Mouse (Mus musculus) heart, embryonic 13.5 days (tissue): ENCODE measurements around the gene Tspan17. TPM values are rescaled to one million over a fixed set of nuclear protein-coding genes. Genes with fewer than 3 reads are reported as not detected.

ENCODE experiments used
- ATAC-seq: fragments of 200-750 bp; cut with Nextera tagmentation; 2 replicates; pipeline ENCODE4 v1.8.0; 2017; ENCODE audit warnings: moderate TSS enrichment; ENCODE audit not compliant: insufficient number of reproducible peaks, low FRiP score, low TSS enrichment; ENCODE audit errors: extremely low read depth
- H3K27ac ChIP-seq: fragments of 300-500 bp; sonication (generic); replicated peaks from 2 replicates; pipeline ENCODE4 v1.5.1; 2015; ENCODE audit warnings: moderate library complexity, mild to moderate bottlenecking, inconsistent platforms
- H3K27me3 ChIP-seq: fragments of 300-500 bp; sonication (generic); replicated peaks from 2 replicates; pipeline ENCODE4 v1.6.1; 2015; ENCODE audit warnings: mild to moderate bottlenecking, inconsistent platforms
- H3K36me3 ChIP-seq: fragments of 300-500 bp; sonication (generic); 2 replicates; pipeline ENCODE4 v1.6.1; 2015; ENCODE audit warnings: mild to moderate bottlenecking, inconsistent platforms
- H3K4me1 ChIP-seq: fragments of 300-500 bp; sonication (generic); 2 replicates; pipeline ENCODE4 v1.6.1; 2015; ENCODE audit warnings: inconsistent platforms
- H3K4me2 ChIP-seq: fragments of 300-500 bp; sonication (generic); 2 replicates; pipeline ENCODE4 v1.6.1; 2015; ENCODE audit warnings: inconsistent platforms, mild to moderate bottlenecking, moderate library complexity
- H3K4me3 ChIP-seq: fragments of 300-500 bp; sonication (generic); 2 replicates; pipeline ENCODE4 v1.5.1; 2015; ENCODE audit warnings: moderate library complexity, mild to moderate bottlenecking, inconsistent platforms
- H3K9ac ChIP-seq: fragments of 300-500 bp; sonication (generic); 2 replicates; pipeline ENCODE4 v1.6.1; 2015; ENCODE audit warnings: inconsistent platforms, mild to moderate bottlenecking, moderate library complexity
- H3K9me3 ChIP-seq: fragments of 300-500 bp; sonication (generic); 2 replicates; pipeline ENCODE4 v1.6.1; 2016; ENCODE audit warnings: inconsistent platforms
- WGBS: fragments of 180-500 bp; shearing (Covaris S2); methylation state at CpG from one replicate; pipeline ENCODE4 v1.1.7; 2015; ENCODE audit warnings: mixed read lengths; 5-methylcytosine and 5-hydroxymethylcytosine counted together
- polyA plus RNA-seq: library from polyadenylated mRNA; unstranded; fragments of >200 nt; fragmentation: Nextera tagmentation; extraction: Ambion mirVana; gene quantifications from 2 replicates; pipeline ENCODE4 v1.2.1, GENCODE M21; 2015

The Tspan17 gene
- polyA plus RNA-seq, 1 experiment from 2014 or later = 5.3 TPM

DNA sequence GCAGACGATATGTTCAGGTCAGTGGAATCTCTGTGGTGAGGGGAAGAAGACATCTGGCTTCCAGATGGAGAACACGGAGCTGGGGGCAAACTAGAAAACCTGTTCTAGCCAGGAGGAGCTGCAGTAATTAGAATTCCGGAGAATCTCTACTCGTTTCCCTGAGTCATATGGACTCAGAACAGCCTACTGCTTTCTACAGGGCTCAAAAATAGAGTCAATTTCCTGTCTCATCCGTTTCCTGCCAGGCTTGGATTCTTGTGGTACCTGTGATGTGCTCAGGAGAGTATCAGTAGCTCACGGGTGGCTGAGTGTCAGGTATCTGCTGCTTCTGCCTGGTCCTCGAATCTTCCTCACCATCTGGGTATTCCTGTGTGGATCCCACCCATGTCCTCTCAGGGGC is 22.3 kb downstream of the Tspan17 start:
- Histone ChIP-seq H3K27ac (no peak overlapping the region), H3K4me1 (no peaks in the 10 kb centered on the region), H3K36me3 (no peaks in the 10 kb centered on the region), H3K27me3 (peaks cover 29% of the 10 kb centered on the region), H3K4me3 (no peak overlapping the region), H3K9me3 (no peaks in the 10 kb centered on the region), H3K4me2 (no peak overlapping the region), H3K9ac (no peak overlapping the region)
- WGBS = 56% methylated on average over 7 of the region's 7 CpGs
- no peak for ATAC-seq

DNA sequence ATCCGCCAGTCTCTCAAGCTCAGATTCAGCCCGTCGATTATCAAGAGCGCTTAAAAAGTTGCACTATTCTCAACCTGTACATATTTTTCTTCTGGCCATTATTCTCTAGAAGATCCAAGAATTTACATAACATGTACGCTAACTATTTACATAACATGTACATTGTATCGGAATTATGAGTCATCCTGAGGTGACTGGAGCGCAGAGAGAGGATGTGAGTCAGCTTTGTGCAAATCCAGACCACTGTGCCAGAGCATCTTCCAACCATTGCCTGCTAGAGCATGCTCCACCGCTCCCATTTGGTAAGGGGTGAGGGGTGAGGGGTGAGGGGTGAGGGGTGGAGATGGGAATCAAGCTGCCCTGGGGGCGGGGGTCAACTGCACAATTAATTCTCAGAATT is 24.2 kb downstream of the Tspan17 start:
- WGBS = 76% methylated on average over 9 of the region's 9 CpGs

GRCm38 (mm10) chr13:54818399-54819254 is 29.4 kb downstream of the Tspan17 start:
- H3K4me3 ChIP-seq = no peak overlapping the region
- H3K36me3 ChIP-seq = no peaks in the 10 kb centered on the region
- H3K4me2 ChIP-seq = peak overlapping the region; percentile 18
- H3K9me3 ChIP-seq = no peaks in the 10 kb centered on the region
- 27% methylated on average over 17 of the region's 17 CpGs for WGBS
- no peak overlapping the region for H3K9ac ChIP-seq
- no peak for ATAC-seq
- H3K27me3 ChIP-seq = peaks cover 11% of the 10 kb centered on the region; the same call in 1 of the 2 replicates
- H3K4me1 ChIP-seq = no peaks in the 10 kb centered on the region
- no peak overlapping the region for H3K27ac ChIP-seq

More for the DNA sequence above, 24.2 kb downstream of the Tspan17 start:
- Histone ChIP-seq H3K4me3 (no peak overlapping the region), H3K27me3 (peaks cover 10% of the 10 kb centered on the region), H3K36me3 (no peaks in the 10 kb centered on the region), H3K9me3 (no peaks in the 10 kb centered on the region), H3K4me2 (no peak overlapping the region), H3K4me1 (no peaks in the 10 kb centered on the region), H3K9ac (no peak overlapping the region), H3K27ac (no peak overlapping the region)
- no peak for ATAC-seq

DNA sequence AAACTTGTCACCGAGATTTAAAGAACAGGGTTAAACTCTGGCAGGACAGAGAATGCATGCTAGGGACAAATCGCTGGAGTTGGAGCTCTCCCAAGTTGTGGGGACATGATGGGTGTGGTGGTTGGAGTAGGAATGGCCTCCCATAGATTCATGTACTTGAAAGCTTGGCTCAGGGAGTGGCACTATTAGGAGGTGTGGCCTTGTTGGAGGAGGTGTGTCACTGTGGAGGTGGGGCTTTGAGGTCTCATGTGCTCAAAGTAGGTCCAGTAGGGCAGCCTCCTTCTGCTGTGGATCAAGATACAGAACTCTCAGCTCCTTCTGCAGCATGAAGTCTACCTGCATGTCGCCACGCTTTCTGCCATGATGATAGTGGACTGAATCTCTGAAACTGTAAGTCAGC is 31.9 kb downstream of the Tspan17 start:
- WGBS = 72% methylated on average over 4 of the region's 4 CpGs
- no peaks in the 10 kb centered on the region for H3K36me3 ChIP-seq

DNA sequence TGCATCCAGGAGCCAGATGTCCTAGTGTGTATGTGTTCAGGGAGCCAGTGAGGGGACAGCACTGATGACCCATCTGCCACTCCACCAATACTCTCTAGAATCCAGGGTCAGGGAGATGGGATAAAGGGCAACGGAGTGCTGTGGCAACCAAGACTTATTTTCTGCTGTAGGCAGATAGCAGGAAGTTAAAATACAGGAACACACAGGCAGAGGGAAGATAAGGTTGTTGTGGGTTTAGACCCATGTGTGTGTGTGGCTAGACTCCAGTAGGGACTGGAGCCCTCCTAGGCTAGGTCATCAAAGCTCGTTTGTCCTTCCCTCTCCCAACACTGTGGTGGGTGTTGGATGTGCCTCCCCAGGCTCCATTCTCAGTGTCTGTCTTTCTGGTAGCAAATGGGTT is 32.8 kb downstream of the Tspan17 start:
- Histone ChIP-seq H3K4me1 (peaks cover 11% of the 10 kb centered on the region), H3K9ac (no peak overlapping the region), H3K4me2 (no peak overlapping the region), H3K36me3 (no peaks in the 10 kb centered on the region), H3K4me3 (no peak overlapping the region), H3K27ac (no peak overlapping the region), H3K9me3 (no peaks in the 10 kb centered on the region), H3K27me3 (peaks cover 21% of the 10 kb centered on the region)
- WGBS = 46% methylated on average over 2 of the region's 2 CpGs
- no peak for ATAC-seq

More for the DNA sequence above, 31.9 kb downstream of the Tspan17 start:
- Histone ChIP-seq H3K4me1 (peaks cover 11% of the 10 kb centered on the region), H3K9me3 (no peaks in the 10 kb centered on the region), H3K4me3 (no peak overlapping the region), H3K4me2 (no peak overlapping the region), H3K27me3 (peaks cover 21% of the 10 kb centered on the region), H3K27ac (no peak overlapping the region), H3K9ac (no peak overlapping the region)
- no peak for ATAC-seq

GRCm38 (mm10) chr13:54824111-54824931 is 35.1 kb downstream of the Tspan17 start:
- 14% methylated on average over 25 of the region's 25 CpGs for WGBS
- no peaks in the 10 kb centered on the region for H3K9me3 ChIP-seq
- H3K36me3 ChIP-seq = no peaks in the 10 kb centered on the region
- peak overlapping the region; percentile 24 for H3K4me3 ChIP-seq
- H3K27ac ChIP-seq = no peak overlapping the region
- H3K4me2 ChIP-seq = peak overlapping the region; percentile 60
- peaks cover 12% of the 10 kb centered on the region for H3K4me1 ChIP-seq
- peaks cover 22% of the 10 kb centered on the region for H3K27me3 ChIP-seq
- H3K9ac ChIP-seq = no peak overlapping the region
- no peak for ATAC-seq

DNA sequence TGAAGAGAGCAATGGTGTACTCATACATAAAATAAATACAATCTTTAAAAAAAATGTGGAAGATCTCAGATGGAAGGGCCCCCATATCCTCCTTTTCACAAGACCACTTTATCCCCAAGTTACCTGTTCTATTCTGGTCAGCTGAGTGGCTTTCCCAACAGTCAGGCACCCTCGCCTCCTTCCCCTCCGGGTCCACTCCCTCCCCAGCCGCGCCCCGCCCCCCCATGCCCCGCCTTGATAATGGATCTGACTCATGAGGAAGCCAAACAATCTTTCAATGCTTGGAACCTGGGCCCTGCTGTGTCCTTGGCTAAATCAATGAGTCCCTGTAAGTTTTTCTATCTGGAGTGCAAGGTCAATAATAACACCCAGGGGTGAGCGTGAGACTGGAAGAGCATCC is 38.8 kb downstream of the Tspan17 start:
- H3K9me3 ChIP-seq = no peaks in the 10 kb centered on the region

DNA sequence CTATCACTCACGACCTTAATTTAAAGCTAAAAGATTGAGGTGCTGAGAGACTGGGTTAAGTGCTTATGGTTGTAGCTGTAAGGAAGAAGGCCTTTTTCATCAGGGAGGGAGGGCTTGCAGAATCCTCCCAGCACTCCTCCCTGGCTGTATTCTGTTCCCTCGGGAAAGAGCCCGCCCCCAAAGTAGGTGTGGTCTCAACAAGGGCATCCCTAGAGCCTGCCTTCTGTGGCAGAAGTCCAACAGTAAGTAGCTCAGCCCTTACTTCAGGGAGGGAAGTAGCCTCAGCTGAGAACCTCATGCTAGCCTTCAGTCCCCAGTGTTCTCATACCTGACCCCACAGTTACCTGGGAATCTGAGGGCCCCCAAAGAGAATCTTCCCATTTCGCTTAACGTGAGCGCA is 39.3 kb downstream of the Tspan17 start:
- Histone ChIP-seq H3K4me2 (no peak overlapping the region), H3K27ac (no peak overlapping the region), H3K36me3 (no peaks in the 10 kb centered on the region), H3K4me1 (peaks cover 15% of the 10 kb centered on the region), H3K4me3 (no peak overlapping the region), H3K9ac (no peak overlapping the region), H3K27me3 (peaks cover 27% of the 10 kb centered on the region), H3K9me3 (no peaks in the 10 kb centered on the region)
- WGBS = 54% methylated on average over 6 of the region's 6 CpGs
- ATAC-seq = no peak

More for the DNA sequence above, 38.8 kb downstream of the Tspan17 start:
- H3K4me1 ChIP-seq = peaks cover 15% of the 10 kb centered on the region
- H3K27ac ChIP-seq = no peak overlapping the region
- peaks cover 28% of the 10 kb centered on the region for H3K27me3 ChIP-seq
- no peak overlapping the region for H3K4me2 ChIP-seq
- no peak overlapping the region for H3K4me3 ChIP-seq
- no peaks in the 10 kb centered on the region for H3K36me3 ChIP-seq
- H3K9ac ChIP-seq = no peak overlapping the region
- no peak for ATAC-seq
- 38% methylated on average over 7 of the region's 7 CpGs for WGBS

DNA sequence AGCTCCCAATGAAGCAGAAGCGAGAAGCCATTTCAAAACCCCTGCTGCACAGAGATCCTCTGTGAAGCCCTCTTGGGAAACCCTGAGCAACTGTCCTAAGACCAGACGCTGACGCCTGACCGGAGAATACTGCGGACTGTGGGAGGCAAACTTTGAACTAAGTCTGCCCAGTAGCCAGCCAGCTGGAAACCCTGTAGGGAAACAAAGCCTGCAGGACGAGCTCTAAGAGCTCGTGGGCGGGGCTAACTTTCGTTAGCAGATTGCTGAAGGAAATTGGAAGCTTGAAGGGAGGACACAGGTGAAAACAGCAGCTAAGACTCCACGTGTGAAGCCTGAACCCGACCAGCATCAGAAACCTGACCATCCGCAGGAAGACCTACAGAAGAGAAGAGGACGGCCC is 40.3 kb downstream of the Tspan17 start:
- Histone ChIP-seq H3K9ac (no peak overlapping the region), H3K9me3 (no peaks in the 10 kb centered on the region), H3K27ac (no peak overlapping the region), H3K4me3 (no peak overlapping the region), H3K36me3 (no peaks in the 10 kb centered on the region), H3K4me2 (peak overlapping the region; percentile 36), H3K27me3 (peaks cover 20% of the 10 kb centered on the region), H3K4me1 (peaks cover 10% of the 10 kb centered on the region)
- no peak for ATAC-seq
- 2% methylated on average over 13 of the region's 13 CpGs for WGBS

GRCm38 (mm10) chr13:54836351-54837030 is 47.3 kb downstream of the Tspan17 start:
- H3K4me2 ChIP-seq = no peak overlapping the region
- H3K4me1 ChIP-seq = no peaks in the 10 kb centered on the region
- no peak overlapping the region for H3K4me3 ChIP-seq
- ATAC-seq = no peak
- no peak overlapping the region for H3K9ac ChIP-seq
- H3K9me3 ChIP-seq = peaks cover 1% of the 10 kb centered on the region; the same call in 1 of the 2 replicates
- peaks cover 26% of the 10 kb centered on the region; the same call in 1 of the 2 replicates for H3K27me3 ChIP-seq
- WGBS = 78% methylated on average over 14 of the region's 14 CpGs
- no peaks in the 10 kb centered on the region for H3K36me3 ChIP-seq
- H3K27ac ChIP-seq = no peak overlapping the region

GRCm38 (mm10) chr13:54837061-54837460 is 47.9 kb downstream of the Tspan17 start:
- Histone ChIP-seq H3K4me1 (no peaks in the 10 kb centered on the region), H3K4me3 (no peak overlapping the region), H3K27me3 (peaks cover 26% of the 10 kb centered on the region; the same call in 1 of the 2 replicates), H3K9me3 (peaks cover 7% of the 10 kb centered on the region; the same call in 1 of the 2 replicates), H3K4me2 (no peak overlapping the region), H3K27ac (no peak overlapping the region), H3K36me3 (no peaks in the 10 kb centered on the region), H3K9ac (no peak overlapping the region)
- ATAC-seq = no peak
- 71% methylated on average over 5 of the region's 5 CpGs for WGBS
